Mouse (Mus musculus): ENCODE measurements around the gene Aco2. TPM values are rescaled to one million over a fixed set of nuclear protein-coding genes. Genes with fewer than 3 reads are reported as not detected.

Aco2 gene
- total RNA-seq, 2 experiments from 2014 or later: 650 to 720 TPM

GRCm38 (mm10) chr15:81917201-81917600 lies 45.1 kb downstream of the Aco2 start:
- DNase-seq (ENCODE audit: low spot score in 2 of 2): no peak

- peak in 1 of 2 experiments; percentile 60 for DNase-seq (ENCODE audit: low spot score in 2 of 2)
Measured at GRCm38 (mm10) chr15:81917621-81918463, 45.7 kb downstream of the Aco2 start.

GRCm38 (mm10) chr15:81919062-81919461 lies 47.0 kb downstream of the Aco2 start:
- no peak for DNase-seq (ENCODE audit: low spot score in 2 of 2)

GRCm38 (mm10) chr15:81920546-81921217 lies 48.6 kb downstream of the Aco2 start:
- DNase-seq (ENCODE audit: low spot score in 2 of 2): no peak

GRCm38 (mm10) chr15:81921255-81921654 lies 49.1 kb downstream of the Aco2 start:
- DNase-seq (ENCODE audit: low spot score in 2 of 2): no peak

- no peak for DNase-seq (ENCODE audit: low spot score in 2 of 2)
Measured at GRCm38 (mm10) chr15:81924933-81925332, 52.8 kb downstream of the Aco2 start.

- peak; percentile 92 to 96 for DNase-seq (ENCODE audit: low spot score in 2 of 2)
Measured at GRCm38 (mm10) chr15:81925760-81926445, 53.8 kb downstream of the Aco2 start, which contains the start of gene Polr3h. TSS of gene Polr3h (minus strand) at chr15:81926240.

- no peak for DNase-seq (ENCODE audit: low spot score in 2 of 2)
Measured at GRCm38 (mm10) chr15:81926446-81926822, 54.3 kb downstream of the Aco2 start.

- DNase-seq (ENCODE audit: low spot score in 2 of 2): no peak
Measured at GRCm38 (mm10) chr15:81927741-81928140, 55.6 kb downstream of the Aco2 start.

- peak in 1 of 2 experiments; percentile 49 for DNase-seq (ENCODE audit: low spot score in 2 of 2)
Measured at GRCm38 (mm10) chr15:81928277-81928676, 56.2 kb downstream of the Aco2 start.

- no peak for DNase-seq (ENCODE audit: low spot score in 2 of 2)
Measured at GRCm38 (mm10) chr15:81932951-81933470, 60.9 kb downstream of the Aco2 start.

GRCm38 (mm10) chr15:81933986-81934385 lies 61.9 kb downstream of the Aco2 start:
- no peak for DNase-seq (ENCODE audit: low spot score in 2 of 2)

- DNase-seq (ENCODE audit: low spot score in 2 of 2): no peak
Measured at GRCm38 (mm10) chr15:81935869-81936637, 63.9 kb downstream of the Aco2 start.

- DNase-seq (ENCODE audit: low spot score in 2 of 2): peak in 1 of 2 experiments; percentile 57
Measured at GRCm38 (mm10) chr15:81936679-81937078, 64.6 kb downstream of the Aco2 start, which contains the start of gene Csdc2. TSS of gene Csdc2 (plus strand) at chr15:81936759.

GRCm38 (mm10) chr15:81937098-81937972 lies 65.2 kb downstream of the Aco2 start:
- no peak for DNase-seq (ENCODE audit: low spot score in 2 of 2)

GRCm38 (mm10) chr15:81938246-81938645 lies 66.1 kb downstream of the Aco2 start:
- no peak for DNase-seq (ENCODE audit: low spot score in 2 of 2)

GRCm38 (mm10) chr15:81939157-81939715 lies 67.1 kb downstream of the Aco2 start:
- no peak for DNase-seq (ENCODE audit: low spot score in 2 of 2)

- no peak for DNase-seq (ENCODE audit: low spot score in 2 of 2)
Measured at GRCm38 (mm10) chr15:81939774-81940173, 67.7 kb downstream of the Aco2 start.

- DNase-seq (ENCODE audit: low spot score in 2 of 2): no peak
Measured at GRCm38 (mm10) chr15:81940219-81940618, 68.1 kb downstream of the Aco2 start.
